Mouse (Mus musculus) G1E (cell line): Measurements from ENCODE around the gene Taf1c. TPM values are rescaled to one million over a fixed set of nuclear protein-coding genes. Genes with fewer than 3 reads are reported as not detected.

ENCODE experiments used
- ATAC-seq: 2 replicates; pipeline ENCODE4 v1.8.0; 2016; ENCODE audit warnings: mild to moderate bottlenecking; ENCODE audit not compliant: insufficient number of reproducible peaks, poor library complexity, low FRiP score, severe bottlenecking; ENCODE audit errors: extremely low read depth
- DNase-seq: peaks from one replicate; pipeline ENCODE4 v3.0.0; 2012; ENCODE audit warnings: low spot score
- H3K27me3 ChIP-seq: 2 replicates; pipeline ENCODE4 v1.6.1; 2012; ENCODE audit warnings: mild to moderate bottlenecking, low read length, inconsistent platforms; ENCODE audit not compliant: insufficient read depth
- H3K36me3 ChIP-seq: replicated peaks from 2 replicates; pipeline ENCODE3; 2012; ENCODE audit warnings: mild to moderate bottlenecking, inconsistent platforms
- H3K4me1 ChIP-seq: 2 replicates; pipeline ENCODE4 v1.6.1; 2012; ENCODE audit warnings: low read depth, low read length, inconsistent platforms, mixed read lengths; ENCODE audit not compliant: insufficient read depth
- H3K4me3 ChIP-seq: 2 replicates; pipeline ENCODE4 v1.5.1; 2012; ENCODE audit warnings: low read depth, mild to moderate bottlenecking, inconsistent platforms, low read length, moderate library complexity, mixed read lengths
- H3K9me3 ChIP-seq: replicated peaks from 2 replicates; pipeline ENCODE4 v1.6.1; 2012; ENCODE audit warnings: inconsistent platforms
- CTCF ChIP-seq: IDR thresholded peaks from 2 replicates; pipeline ENCODE4 v1.5.1; 2012; ENCODE audit warnings: low read depth, low read length, inconsistent platforms, mixed read lengths
- GATA1 ChIP-seq: IDR thresholded peaks from 2 replicates; pipeline ENCODE4 v1.6.1; 2012; ENCODE audit warnings: borderline replicate concordance, low read length, inconsistent platforms, mixed read lengths
- GATA2 ChIP-seq: IDR thresholded peaks from 2 replicates; pipeline ENCODE4 v1.6.1; 2012; ENCODE audit warnings: low read depth, low read length, inconsistent platforms, borderline replicate concordance
- POLR2AphosphoS5 ChIP-seq: IDR thresholded peaks from 2 replicates; pipeline ENCODE4 v1.6.1; 2012; ENCODE audit warnings: low read depth, low read length, inconsistent platforms; ENCODE audit not compliant: insufficient replicate concordance
- TAL1 ChIP-seq: conservative IDR thresholded peaks from 2 replicates; pipeline ENCODE4 v1.6.1; 2012; ENCODE audit warnings: low read depth, low read length, inconsistent platforms, mixed read lengths
- polyA plus RNA-seq: library from polyadenylated mRNA; stranded (reverse); fragments of >175 nt; gene quantifications from 2 replicates; pipeline ENCODE4 v1.2.3, GENCODE M21; 2012
- total RNA-seq, 2 experiments: library from RNA; stranded (forward) in 1 of 2; stranded (reverse) in 1 of 2; fragments of 200-1000 nt in 1 of 2; fragments of >200 nt in 1 of 2; fragmentation: Nextera tagmentation in 1 of 2; gene quantifications; 2 replicates each; pipeline ENCODE4 v1.2.3; 2014 to 2017

Gene Taf1c
- total and polyA plus RNA-seq, 3 experiments: 6.6 to 53.2 (median 8.7) TPM

DNA sequence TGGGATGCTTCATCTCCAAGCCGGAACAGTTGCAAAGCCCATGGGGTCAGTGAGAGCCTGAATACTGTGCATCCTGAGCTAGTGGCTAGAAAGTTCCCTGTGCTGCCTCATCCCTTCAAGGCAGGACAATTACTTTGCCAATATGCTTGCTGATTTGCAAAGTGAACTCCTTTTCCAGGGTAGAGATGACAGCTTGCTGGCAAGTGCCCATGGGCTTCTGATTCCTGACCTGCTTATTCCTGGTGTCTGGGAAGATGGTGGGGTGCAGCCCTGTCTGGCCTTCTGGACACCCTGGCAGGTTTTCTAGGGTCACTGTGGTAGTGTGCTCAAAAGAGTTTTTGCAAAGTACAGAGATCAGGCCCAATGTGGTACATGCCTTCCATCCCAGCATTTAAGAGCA, 37.9 kb upstream of the Taf1c start:
- H3K9me3 ChIP-seq: peaks cover 6% of the 10 kb centered on the region
- no peaks in the 10 kb centered on the region for H3K36me3 ChIP-seq
- H3K27me3 ChIP-seq: no peaks in the 10 kb centered on the region
- no peaks in the 10 kb centered on the region for H3K4me1 ChIP-seq
- no peak for ATAC-seq
- no peak overlapping the region for H3K4me3 ChIP-seq
- no peak for TF ChIP-seq GATA2
- TF ChIP-seq POLR2AphosphoS5: no peak
- TF ChIP-seq GATA1: no peak
- no peak for TF ChIP-seq CTCF
- no peak for TF ChIP-seq TAL1
- no peak for DNase-seq

- ATAC-seq (no peak), DNase-seq (no peak)
- TF ChIP-seq POLR2AphosphoS5 (no peak), GATA1 (no peak), TAL1 (no peak), GATA2 (no peak), CTCF (no peak)
- Histone ChIP-seq H3K36me3 (no peaks in the 10 kb centered on the region), H3K4me3 (no peak overlapping the region), H3K4me1 (no peaks in the 10 kb centered on the region), H3K9me3 (no peaks in the 10 kb centered on the region), H3K27me3 (peaks cover 4% of the 10 kb centered on the region; the same call in 1 of the 2 replicates)
Measured at GRCm38 (mm10) chr8:119641058-119641457, 36.0 kb upstream of the Taf1c start.

DNA sequence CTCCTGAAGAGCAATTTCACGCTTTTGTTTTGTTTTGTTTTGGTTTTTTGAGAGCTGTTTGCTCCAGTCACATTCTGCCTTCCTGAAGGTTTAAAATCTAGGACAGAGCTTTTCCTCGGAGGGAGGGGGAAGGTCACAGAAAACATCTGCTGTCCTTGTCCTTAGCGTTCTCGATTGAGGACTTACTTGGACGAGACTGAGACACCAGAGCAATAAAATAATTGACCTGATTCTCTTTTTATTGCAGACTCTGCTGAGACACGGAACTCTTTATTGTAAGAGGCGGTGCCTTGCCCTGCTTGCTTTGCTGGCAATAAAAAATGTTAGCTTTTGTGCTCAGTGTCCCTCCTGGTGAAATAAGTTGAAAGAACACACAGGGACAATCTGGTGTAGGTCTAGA, 34.8 kb upstream of the Taf1c start:
- no peak for TF ChIP-seq POLR2AphosphoS5
- no peak for TF ChIP-seq CTCF
- no peak for TF ChIP-seq TAL1
- no peak for TF ChIP-seq GATA2
- no peak for TF ChIP-seq GATA1
- no peaks in the 10 kb centered on the region for H3K9me3 ChIP-seq
- peaks cover 11% of the 10 kb centered on the region for H3K27me3 ChIP-seq

GRCm38 (mm10) chr8:119638261-119638660, 33.2 kb upstream of the Taf1c start:
- Histone ChIP-seq H3K4me3 (no peak overlapping the region), H3K4me1 (no peaks in the 10 kb centered on the region), H3K36me3 (no peaks in the 10 kb centered on the region), H3K9me3 (no peaks in the 10 kb centered on the region), H3K27me3 (peaks cover 13% of the 10 kb centered on the region)
- TF ChIP-seq TAL1 (no peak), CTCF (no peak), POLR2AphosphoS5 (no peak), GATA1 (no peak), GATA2 (no peak)
- no peak for ATAC-seq
- no peak for DNase-seq

More for the DNA sequence above, 34.8 kb upstream of the Taf1c start:
- no peaks in the 10 kb centered on the region for H3K36me3 ChIP-seq
- DNase-seq (no peak), ATAC-seq (no peak)
- no peaks in the 10 kb centered on the region for H3K4me1 ChIP-seq
- no peak overlapping the region for H3K4me3 ChIP-seq

GRCm38 (mm10) chr8:119637381-119637780, 32.4 kb upstream of the Taf1c start:
- H3K27me3 ChIP-seq: peaks cover 19% of the 10 kb centered on the region
- ATAC-seq (no peak), DNase-seq (no peak)
- H3K36me3 ChIP-seq: no peaks in the 10 kb centered on the region
- H3K4me3 ChIP-seq: no peak overlapping the region
- H3K4me1 ChIP-seq: no peaks in the 10 kb centered on the region
- no peaks in the 10 kb centered on the region for H3K9me3 ChIP-seq
- no peak for TF ChIP-seq GATA1
- TF ChIP-seq POLR2AphosphoS5: no peak
- TF ChIP-seq GATA2: no peak
- TF ChIP-seq CTCF: no peak
- TF ChIP-seq TAL1: no peak

DNA sequence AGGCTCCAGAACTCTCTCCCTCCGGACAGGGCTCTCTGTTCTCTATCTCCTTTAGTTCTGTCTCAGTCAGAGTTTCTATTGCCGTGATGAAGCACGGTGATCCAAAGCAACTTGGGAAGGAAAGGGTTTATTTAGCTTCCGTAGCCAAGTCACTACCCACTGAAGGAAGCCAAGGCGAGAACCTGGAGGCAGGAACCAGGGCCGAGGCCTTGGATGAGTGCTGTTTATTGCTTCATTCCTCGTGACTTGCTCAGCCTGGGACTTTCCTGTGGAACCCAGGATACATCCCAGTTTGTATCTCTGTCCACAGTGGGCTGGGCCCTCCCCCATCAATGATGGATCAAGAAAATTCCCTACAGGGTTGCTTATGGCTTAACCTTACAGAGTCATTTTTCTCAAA, 31.7 kb upstream of the Taf1c start:
- H3K4me1 ChIP-seq: no peaks in the 10 kb centered on the region
- no peaks in the 10 kb centered on the region for H3K9me3 ChIP-seq
- H3K36me3 ChIP-seq: no peaks in the 10 kb centered on the region
- no peak overlapping the region for H3K4me3 ChIP-seq
- DNase-seq (no peak), ATAC-seq (no peak)
- no peak for TF ChIP-seq POLR2AphosphoS5
- TF ChIP-seq GATA2: no peak
- TF ChIP-seq GATA1: no peak
- TF ChIP-seq CTCF: no peak
- no peak for TF ChIP-seq TAL1
- H3K27me3 ChIP-seq: peaks cover 19% of the 10 kb centered on the region

GRCm38 (mm10) chr8:119635958-119636357, 30.9 kb upstream of the Taf1c start:
- no peak overlapping the region for H3K4me3 ChIP-seq
- H3K27me3 ChIP-seq: peaks cover 21% of the 10 kb centered on the region
- TF ChIP-seq GATA2 (no peak), POLR2AphosphoS5 (no peak), TAL1 (no peak), GATA1 (no peak), CTCF (no peak)
- ATAC-seq (no peak), DNase-seq (no peak)
- no peaks in the 10 kb centered on the region for H3K4me1 ChIP-seq
- no peaks in the 10 kb centered on the region for H3K36me3 ChIP-seq
- H3K9me3 ChIP-seq: no peaks in the 10 kb centered on the region
